Mouse (Mus musculus) stomach, embryonic 16.5 days (tissue): ENCODE data around the gene Usp3. TPM values are rescaled to one million over a fixed set of nuclear protein-coding genes. Genes with fewer than 3 reads are reported as not detected.
A peak's percentile ranks its signal among the peaks of the same experiment; 100 is the strongest.

Experiments used
- ATAC-seq: fragments of 200-750 bp; cut with Nextera tagmentation; 2 replicates; pipeline ENCODE4 v1.8.0; 2017; ENCODE audit warnings: moderate number of reproducible peaks, moderate TSS enrichment; ENCODE audit not compliant: insufficient read depth, low FRiP score
- H3K27ac ChIP-seq: fragments of 300-500 bp; sonication (generic); 2 replicates; pipeline ENCODE4 v1.5.1; 2014; ENCODE audit warnings: low read length
- H3K27me3 ChIP-seq: fragments of 300-500 bp; sonication (generic); 2 replicates; pipeline ENCODE4 v1.6.1; 2014; ENCODE audit warnings: low read length, control low read depth, mixed read lengths; ENCODE audit not compliant: control insufficient read depth, insufficient read depth
- H3K36me3 ChIP-seq: fragments of 300-500 bp; sonication (generic); 2 replicates; pipeline ENCODE4 v1.6.1; 2014; ENCODE audit warnings: low read length; ENCODE audit not compliant: control insufficient read depth, insufficient read depth
- H3K4me1 ChIP-seq: fragments of 300-500 bp; sonication (generic); 2 replicates; pipeline ENCODE4 v1.6.1; 2014; ENCODE audit warnings: low read length, control low read depth, mixed read lengths; ENCODE audit not compliant: control insufficient read depth, insufficient read depth
- H3K4me2 ChIP-seq: fragments of 300-500 bp; sonication (generic); 2 replicates; pipeline ENCODE4 v1.6.1; 2014; ENCODE audit warnings: low read depth, low read length, mixed read lengths
- H3K4me3 ChIP-seq: fragments of 300-500 bp; sonication (generic); replicated peaks from 2 replicates; pipeline ENCODE4 v1.5.1; 2014; ENCODE audit warnings: mild to moderate bottlenecking, low read length
- H3K9ac ChIP-seq: fragments of 300-500 bp; sonication (generic); 2 replicates; pipeline ENCODE4 v1.6.1; 2014; ENCODE audit warnings: low read length
- H3K9me3 ChIP-seq: fragments of 300-500 bp; sonication (generic); replicated peaks from 2 replicates; pipeline ENCODE4 v1.6.1; 2016; ENCODE audit warnings: low read length, control low read depth; ENCODE audit not compliant: control insufficient read depth
- WGBS: fragments of 180-500 bp; shearing (Covaris S2); extraction: QIAGEN DNeasy Blood & Tissue Kit; methylation state at CpG from one replicate; pipeline ENCODE4 v1.1.7; 2014; 5-methylcytosine and 5-hydroxymethylcytosine counted together
- polyA plus RNA-seq: library from polyadenylated mRNA; unstranded; fragments of >200 nt; fragmentation: Nextera tagmentation; extraction: Ambion mirVana; gene quantifications from 2 replicates; pipeline ENCODE4 v1.2.1, GENCODE M21; 2015

Gene Usp3
- polyA plus RNA-seq, 1 experiment from 2014 or later, result 54.5 TPM

- no peaks in the 10 kb centered on the region for H3K36me3 ChIP-seq
- ATAC-seq, result no peak
- 40% methylated on average over 12 of the region's 12 CpGs for WGBS
- H3K27ac ChIP-seq, result peak overlapping the region; percentile 78
- peak overlapping the region; percentile 27; the same call in 1 of the 2 replicates for H3K9ac ChIP-seq
- peak overlapping the region; percentile 18 for H3K4me3 ChIP-seq
- H3K4me1 ChIP-seq, result no peaks in the 10 kb centered on the region
- H3K4me2 ChIP-seq, result peak overlapping the region; percentile 39
- H3K27me3 ChIP-seq, result no peaks in the 10 kb centered on the region
- no peaks in the 10 kb centered on the region for H3K9me3 ChIP-seq
Measured at GRCm38 (mm10) chr9:66606851-66607250, 13.9 kb upstream of the Usp3 start.

DNA sequence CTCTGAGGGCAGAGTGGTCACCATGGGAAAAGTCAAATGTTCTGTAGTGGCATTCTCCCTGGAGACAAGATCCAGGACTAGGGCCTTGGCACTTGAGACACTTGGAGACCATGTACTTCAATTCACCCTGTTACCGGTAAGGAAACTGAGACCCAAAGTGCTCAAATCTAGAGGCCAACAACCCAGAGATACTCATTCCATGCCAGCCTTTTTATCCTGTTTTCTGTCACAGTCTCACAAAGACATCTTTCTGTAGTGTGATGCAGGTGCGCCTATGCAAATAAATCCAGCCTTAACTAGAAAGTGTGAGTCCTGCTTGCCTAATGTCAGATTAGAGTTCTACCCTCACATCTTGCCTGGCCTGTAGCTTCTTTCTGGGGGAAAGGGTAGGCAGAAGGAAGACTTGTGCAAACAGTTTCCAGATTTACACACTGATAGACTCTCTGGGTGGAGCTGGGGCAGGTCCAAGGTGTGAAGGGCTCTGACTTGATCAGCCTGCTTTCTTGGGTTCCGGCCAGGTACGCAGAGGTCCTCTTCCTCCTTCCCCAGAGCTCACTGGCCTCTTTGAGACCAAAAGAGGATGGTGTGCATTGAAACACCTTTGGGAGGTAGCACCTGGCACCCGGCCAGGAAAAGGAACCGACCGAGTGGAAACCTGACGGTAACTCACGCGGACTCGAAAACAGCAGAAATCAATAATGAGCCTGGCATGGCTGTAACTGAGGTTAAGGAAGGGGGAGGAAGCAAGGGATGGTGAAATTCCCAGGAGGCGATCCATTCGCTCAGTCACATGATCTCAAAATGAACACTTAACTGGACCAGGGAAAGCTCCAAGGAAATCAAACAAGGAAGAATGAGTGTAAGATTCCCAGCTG lies 13.2 kb upstream of the Usp3 start:
- H3K9me3 ChIP-seq, result no peaks in the 10 kb centered on the region
- H3K27ac ChIP-seq, result peak overlapping the region; percentile 78
- no peaks in the 10 kb centered on the region for H3K36me3 ChIP-seq
- peak; percentile 85 for ATAC-seq
- no peak overlapping the region for H3K9ac ChIP-seq
- peak overlapping the region; percentile 39 for H3K4me2 ChIP-seq
- peak overlapping the region; percentile 18 for H3K4me3 ChIP-seq
- no peaks in the 10 kb centered on the region for H3K27me3 ChIP-seq
- 0 out of 2 replicates have a peak, but pooled peaks cover under 1% of the 10 kb centered on the region for H3K4me1 ChIP-seq
- WGBS, result 41% methylated on average over 13 of the region's 13 CpGs

GRCm38 (mm10) chr9:66604349-66605206 lies 11.6 kb upstream of the Usp3 start:
- Histone ChIP-seq H3K4me2 (no peak overlapping the region), H3K9ac (no peak overlapping the region), H3K4me1 (peaks cover 3% of the 10 kb centered on the region; the same call in 1 of the 2 replicates), H3K27ac (peak overlapping the region; percentile 22; the same call in 1 of the 2 replicates), H3K4me3 (no peak overlapping the region), H3K27me3 (no peaks in the 10 kb centered on the region), H3K9me3 (no peaks in the 10 kb centered on the region), H3K36me3 (no peaks in the 10 kb centered on the region)
- WGBS, result 79% methylated on average over 8 of the region's 8 CpGs
- no peak for ATAC-seq

DNA sequence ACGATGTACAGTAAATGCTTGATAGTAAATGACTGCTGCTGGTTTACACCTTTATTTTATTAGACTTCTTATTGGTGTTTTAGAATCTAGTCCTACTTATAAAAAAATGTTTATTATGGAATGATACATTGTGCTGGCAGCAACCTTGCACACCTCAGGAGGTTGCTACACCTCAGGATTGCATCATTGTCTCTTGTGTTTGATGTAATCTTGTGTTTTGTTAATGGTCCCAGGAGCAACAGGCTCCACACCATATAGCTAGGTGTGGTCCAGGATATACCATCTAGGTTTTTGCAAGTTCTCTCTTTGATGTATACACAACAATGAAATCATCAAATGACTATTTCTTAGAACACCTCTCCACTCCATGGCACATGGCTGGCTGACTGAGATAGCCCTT lies 11.0 kb upstream of the Usp3 start:
- Histone ChIP-seq H3K9me3 (no peaks in the 10 kb centered on the region), H3K27me3 (no peaks in the 10 kb centered on the region), H3K4me1 (peaks cover 3% of the 10 kb centered on the region; the same call in 1 of the 2 replicates), H3K9ac (no peak overlapping the region), H3K36me3 (no peaks in the 10 kb centered on the region), H3K4me3 (no peak overlapping the region), H3K4me2 (no peak overlapping the region), H3K27ac (peak overlapping the region; percentile 22; the same call in 1 of the 2 replicates)
- ATAC-seq, result no peak
- WGBS, result 78% methylated on average over 1 of the region's 1 CpGs

- 50% methylated on average over 2 of the region's 2 CpGs for WGBS
- H3K36me3 ChIP-seq, result no peaks in the 10 kb centered on the region
- H3K9me3 ChIP-seq, result no peaks in the 10 kb centered on the region
- ATAC-seq, result no peak
- no peak overlapping the region for H3K4me2 ChIP-seq
- H3K27me3 ChIP-seq, result no peaks in the 10 kb centered on the region
- no peak overlapping the region for H3K4me3 ChIP-seq
- no peak overlapping the region for H3K9ac ChIP-seq
- H3K4me1 ChIP-seq, result peaks cover 3% of the 10 kb centered on the region; the same call in 1 of the 2 replicates
- no peak overlapping the region for H3K27ac ChIP-seq
Measured at GRCm38 (mm10) chr9:66601006-66601405, 8.1 kb upstream of the Usp3 start.

DNA sequence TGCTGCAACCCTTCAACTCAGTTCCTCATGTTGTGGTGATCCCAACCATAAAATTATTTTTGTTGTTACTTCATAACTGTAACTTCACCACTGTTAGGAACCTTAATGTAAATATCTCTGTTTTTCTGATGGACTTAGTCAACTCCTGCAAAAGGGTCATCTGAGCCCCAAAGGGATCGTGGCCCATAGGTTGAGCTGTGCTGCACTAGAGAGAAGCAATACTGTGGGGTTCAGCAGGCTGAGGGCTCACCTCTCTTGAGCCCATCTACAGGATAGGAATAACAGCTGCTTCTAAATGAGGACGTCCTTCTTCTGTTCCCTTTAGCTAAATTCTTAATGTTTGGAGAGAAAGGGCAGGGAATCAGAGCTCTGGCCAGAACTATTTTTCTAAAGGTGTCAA lies 7.6 kb upstream of the Usp3 start:
- H3K27ac ChIP-seq, result no peak overlapping the region
- 75% methylated on average over 2 of the region's 2 CpGs for WGBS

GRCm38 (mm10) chr9:66599577-66599976 lies 6.6 kb upstream of the Usp3 start:
- H3K9me3 ChIP-seq, result no peaks in the 10 kb centered on the region
- no peaks in the 10 kb centered on the region for H3K36me3 ChIP-seq
- no peaks in the 10 kb centered on the region for H3K27me3 ChIP-seq
- H3K4me1 ChIP-seq, result peaks cover 6% of the 10 kb centered on the region; the same call in 1 of the 2 replicates
- no peak overlapping the region for H3K4me3 ChIP-seq
- ATAC-seq, result no peak; the same call in 1 of the 2 replicates
- 23% methylated on average over 4 of the region's 4 CpGs for WGBS
- no peak overlapping the region for H3K4me2 ChIP-seq
- no peak overlapping the region for H3K27ac ChIP-seq
- H3K9ac ChIP-seq, result no peak overlapping the region

More for the DNA sequence above, 7.6 kb upstream of the Usp3 start:
- H3K9me3 ChIP-seq, result no peaks in the 10 kb centered on the region
- H3K9ac ChIP-seq, result no peak overlapping the region
- H3K4me2 ChIP-seq, result no peak overlapping the region
- peaks cover 6% of the 10 kb centered on the region; the same call in 1 of the 2 replicates for H3K4me1 ChIP-seq
- H3K27me3 ChIP-seq, result no peaks in the 10 kb centered on the region
- no peak overlapping the region for H3K4me3 ChIP-seq
- ATAC-seq, result no peak
- no peaks in the 10 kb centered on the region for H3K36me3 ChIP-seq

DNA sequence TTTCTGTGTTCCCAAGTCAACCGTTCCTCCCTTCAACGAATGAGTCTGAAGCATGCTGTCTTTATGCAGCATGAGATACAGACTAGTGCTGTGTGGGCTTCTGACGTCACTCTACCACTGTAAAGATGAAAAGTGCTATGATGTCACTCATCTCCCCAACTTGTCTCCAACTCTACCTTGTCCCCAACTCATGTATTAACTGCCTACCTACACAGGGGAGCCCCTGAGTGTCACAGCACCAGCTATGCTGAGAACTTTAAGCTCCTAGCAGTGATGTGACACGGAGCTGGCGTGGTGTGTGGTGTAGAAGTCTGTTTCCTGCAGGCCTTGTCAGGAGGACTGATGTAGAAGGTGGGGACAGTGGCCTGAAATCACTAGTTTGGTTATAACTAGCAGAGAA lies 5.7 kb upstream of the Usp3 start:
- H3K9me3 ChIP-seq, result no peaks in the 10 kb centered on the region
- H3K4me1 ChIP-seq, result peaks cover 13% of the 10 kb centered on the region
- H3K36me3 ChIP-seq, result no peaks in the 10 kb centered on the region
- no peak overlapping the region for H3K4me2 ChIP-seq
- no peaks in the 10 kb centered on the region for H3K27me3 ChIP-seq
- H3K9ac ChIP-seq, result no peak overlapping the region
- WGBS, result 65% methylated on average over 5 of the region's 5 CpGs
- H3K4me3 ChIP-seq, result no peak overlapping the region
- no peak for ATAC-seq
- no peak overlapping the region for H3K27ac ChIP-seq
